Mouse (Mus musculus): Measurements from ENCODE around the gene Rnf207. TPM values are rescaled to one million over a fixed set of nuclear protein-coding genes. Genes with fewer than 3 reads are reported as not detected.

Gene Rnf207
- polyA plus RNA-seq, 1 experiment from 2014 or later: 4.2 TPM

GRCm38 (mm10) chr4:152303172-152303571 lies 15.6 kb downstream of the Rnf207 start:
- Histone ChIP-seq H3K9ac (replicated peaks; ENCODE audit: low read length) (no peak overlapping the region), H3K27ac (replicated peaks; ENCODE audit: low read depth, low read length) (no peak overlapping the region), H3K4me2 (ENCODE audit: low read length) (no peak overlapping the region), H3K27me3 (ENCODE audit: control insufficient read depth, insufficient read depth, low read length) (0 out of 2 replicates have a peak, but pooled peaks cover 4% of the 10 kb centered on the region), H3K4me1 (ENCODE audit: control insufficient read depth, insufficient read depth, low read length) (peaks cover 5% of the 10 kb centered on the region), H3K36me3 (ENCODE audit: control insufficient read depth, insufficient read depth, low read length) (peaks cover 63% of the 10 kb centered on the region), H3K9me3 (ENCODE audit: control insufficient read depth, low read length) (no peaks in the 10 kb centered on the region), H3K4me3 (replicated peaks; ENCODE audit: low read depth, low read length) (no peak overlapping the region)
- WGBS: 93% methylated on average over 10 of the region's 10 CpGs
- DNase-seq (no peak), ATAC-seq (ENCODE audit: low FRiP score, low TSS enrichment) (no peak)

GRCm38 (mm10) chr4:152302012-152302411 lies 16.8 kb downstream of the Rnf207 start:
- H3K4me1 ChIP-seq (ENCODE audit: control insufficient read depth, insufficient read depth, low read length): peaks cover 9% of the 10 kb centered on the region
- H3K9me3 ChIP-seq (ENCODE audit: control insufficient read depth, low read length): no peaks in the 10 kb centered on the region
- DNase-seq: no peak
- no peak for ATAC-seq (ENCODE audit: low FRiP score, low TSS enrichment)
- H3K27me3 ChIP-seq (ENCODE audit: control insufficient read depth, insufficient read depth, low read length): 0 out of 2 replicates have a peak, but pooled peaks cover 4% of the 10 kb centered on the region
- H3K9ac ChIP-seq (replicated peaks; ENCODE audit: low read length): no peak overlapping the region
- H3K36me3 ChIP-seq (ENCODE audit: control insufficient read depth, insufficient read depth, low read length): peaks cover 61% of the 10 kb centered on the region
- no peak overlapping the region for H3K27ac ChIP-seq (replicated peaks; ENCODE audit: low read depth, low read length)
- H3K4me3 ChIP-seq (replicated peaks; ENCODE audit: low read depth, low read length): no peak overlapping the region
- H3K4me2 ChIP-seq (ENCODE audit: low read length): no peak overlapping the region
- WGBS: 53% methylated on average over 11 of the region's 11 CpGs

- Histone ChIP-seq H3K27ac (replicated peaks; ENCODE audit: low read depth, low read length) (no peak overlapping the region), H3K9ac (replicated peaks; ENCODE audit: low read length) (no peak overlapping the region), H3K4me1 (ENCODE audit: control insufficient read depth, insufficient read depth, low read length) (peaks cover 13% of the 10 kb centered on the region), H3K4me2 (ENCODE audit: low read length) (no peak overlapping the region), H3K27me3 (ENCODE audit: control insufficient read depth, insufficient read depth, low read length) (peaks cover 10% of the 10 kb centered on the region; the same call in 1 of the 2 replicates), H3K4me3 (replicated peaks; ENCODE audit: low read depth, low read length) (no peak overlapping the region), H3K9me3 (ENCODE audit: control insufficient read depth, low read length) (no peaks in the 10 kb centered on the region), H3K36me3 (ENCODE audit: control insufficient read depth, insufficient read depth, low read length) (peaks cover 57% of the 10 kb centered on the region)
- ATAC-seq (ENCODE audit: low FRiP score, low TSS enrichment): no peak
- DNase-seq: no peak
- WGBS: 90% methylated on average over 8 of the region's 8 CpGs
Observed at GRCm38 (mm10) chr4:152300375-152300774, 18.4 kb downstream of the Rnf207 start.

- Histone ChIP-seq H3K4me2 (ENCODE audit: low read length) (no peak overlapping the region), H3K27me3 (ENCODE audit: control insufficient read depth, insufficient read depth, low read length) (peaks cover 25% of the 10 kb centered on the region), H3K4me1 (ENCODE audit: control insufficient read depth, insufficient read depth, low read length) (peaks cover 16% of the 10 kb centered on the region), H3K9me3 (ENCODE audit: control insufficient read depth, low read length) (no peaks in the 10 kb centered on the region), H3K9ac (replicated peaks; ENCODE audit: low read length) (no peak overlapping the region; the same call in 1 of the 2 replicates), H3K36me3 (ENCODE audit: control insufficient read depth, insufficient read depth, low read length) (peaks cover 41% of the 10 kb centered on the region), H3K4me3 (replicated peaks; ENCODE audit: low read depth, low read length) (no peak overlapping the region), H3K27ac (replicated peaks; ENCODE audit: low read depth, low read length) (no peak overlapping the region)
- no peak for DNase-seq
- WGBS: 79% methylated on average over 14 of the region's 14 CpGs
- ATAC-seq (ENCODE audit: low FRiP score, low TSS enrichment): no peak
Observed at GRCm38 (mm10) chr4:152298836-152299235, 20.0 kb downstream of the Rnf207 start.

GRCm38 (mm10) chr4:152296874-152297861 lies 21.6 kb downstream of the Rnf207 start, which contains the start of gene Icmt:
Icmt (plus strand) TSS chr4:152297227.
- Histone ChIP-seq H3K4me1 (ENCODE audit: control insufficient read depth, insufficient read depth, low read length) (peaks cover 25% of the 10 kb centered on the region), H3K9me3 (ENCODE audit: control insufficient read depth, low read length) (no peaks in the 10 kb centered on the region), H3K27ac (replicated peaks; ENCODE audit: low read depth, low read length) (peak within 1 kb of the TSS; percentile 79), H3K4me3 (replicated peaks; ENCODE audit: low read depth, low read length) (peak within 1 kb of the TSS; percentile 89), H3K9ac (replicated peaks; ENCODE audit: low read length) (peak within 1 kb of the TSS; percentile 95), H3K27me3 (ENCODE audit: control insufficient read depth, insufficient read depth, low read length) (peaks cover 42% of the 10 kb centered on the region), H3K4me2 (ENCODE audit: low read length) (peak within 1 kb of the TSS; percentile 96), H3K36me3 (ENCODE audit: control insufficient read depth, insufficient read depth, low read length) (peaks cover 25% of the 10 kb centered on the region)
- DNase-seq: peak; percentile 100
- peak; percentile 95 for ATAC-seq (ENCODE audit: low FRiP score, low TSS enrichment)
- WGBS: under 1% methylated on average over 119 of the region's 119 CpGs

GRCm38 (mm10) chr4:152296371-152296770 lies 22.4 kb downstream of the Rnf207 start:
- peaks cover 25% of the 10 kb centered on the region for H3K4me1 ChIP-seq (ENCODE audit: control insufficient read depth, insufficient read depth, low read length)
- ATAC-seq (ENCODE audit: low FRiP score, low TSS enrichment) (no peak), DNase-seq (no peak)
- peaks cover 18% of the 10 kb centered on the region for H3K36me3 ChIP-seq (ENCODE audit: control insufficient read depth, insufficient read depth, low read length)
- 25% methylated on average over 8 of the region's 8 CpGs for WGBS
- H3K27me3 ChIP-seq (ENCODE audit: control insufficient read depth, insufficient read depth, low read length): peaks cover 49% of the 10 kb centered on the region
- H3K9me3 ChIP-seq (ENCODE audit: control insufficient read depth, low read length): no peaks in the 10 kb centered on the region
- no peak overlapping the region; the same call in 1 of the 2 replicates for H3K9ac ChIP-seq (replicated peaks; ENCODE audit: low read length)
- no peak overlapping the region for H3K27ac ChIP-seq (replicated peaks; ENCODE audit: low read depth, low read length)
- peak overlapping the region; percentile 72 for H3K4me2 ChIP-seq (ENCODE audit: low read length)
- H3K4me3 ChIP-seq (replicated peaks; ENCODE audit: low read depth, low read length): peak overlapping the region; percentile 89

- peaks cover 14% of the 10 kb centered on the region for H3K36me3 ChIP-seq (ENCODE audit: control insufficient read depth, insufficient read depth, low read length)
- H3K27me3 ChIP-seq (ENCODE audit: control insufficient read depth, insufficient read depth, low read length): peaks cover 54% of the 10 kb centered on the region
- ATAC-seq (ENCODE audit: low FRiP score, low TSS enrichment): no peak
- no peak for DNase-seq
- no peak overlapping the region for H3K9ac ChIP-seq (replicated peaks; ENCODE audit: low read length)
- peaks cover 28% of the 10 kb centered on the region for H3K4me1 ChIP-seq (ENCODE audit: control insufficient read depth, insufficient read depth, low read length)
- H3K4me2 ChIP-seq (ENCODE audit: low read length): no peak overlapping the region
- H3K27ac ChIP-seq (replicated peaks; ENCODE audit: low read depth, low read length): no peak overlapping the region
- H3K9me3 ChIP-seq (ENCODE audit: control insufficient read depth, low read length): no peaks in the 10 kb centered on the region
- 49% methylated on average over 4 of the region's 4 CpGs for WGBS
- no peak overlapping the region for H3K4me3 ChIP-seq (replicated peaks; ENCODE audit: low read depth, low read length)
Observed at GRCm38 (mm10) chr4:152295916-152296315, 22.9 kb downstream of the Rnf207 start.

- Histone ChIP-seq H3K9ac (replicated peaks; ENCODE audit: low read length) (no peak overlapping the region), H3K4me2 (ENCODE audit: low read length) (no peak overlapping the region), H3K4me3 (replicated peaks; ENCODE audit: low read depth, low read length) (no peak overlapping the region), H3K4me1 (ENCODE audit: control insufficient read depth, insufficient read depth, low read length) (peaks cover 39% of the 10 kb centered on the region), H3K27me3 (ENCODE audit: control insufficient read depth, insufficient read depth, low read length) (peaks cover 67% of the 10 kb centered on the region), H3K9me3 (ENCODE audit: control insufficient read depth, low read length) (no peaks in the 10 kb centered on the region), H3K36me3 (ENCODE audit: control insufficient read depth, insufficient read depth, low read length) (no peaks in the 10 kb centered on the region), H3K27ac (replicated peaks; ENCODE audit: low read depth, low read length) (no peak overlapping the region)
- ATAC-seq (ENCODE audit: low FRiP score, low TSS enrichment) (no peak), DNase-seq (no peak)
- WGBS: 63% methylated on average over 10 of the region's 10 CpGs
Observed at GRCm38 (mm10) chr4:152294188-152294929, 24.4 kb downstream of the Rnf207 start.
